Mouse (Mus musculus): ENCODE data around the gene Yeats4.
A peak's percentile ranks its signal among the peaks of the same experiment; 100 is the strongest.
"Not testable (repeated sequence)": the region's sequence is repeated elsewhere in the genome, so short reads cannot be mapped to it uniquely, and the experiment has no call there.

The Yeats4 gene

GRCm38 (mm10) chr10:117224102-117224990, at the start of gene Yeats4:
Gene Yeats4, minus strand, starts transcription at chr10:117224507.
- peak; percentile 96 for DNase-seq

GRCm38 (mm10) chr10:117272023-117272422, 47.7 kb upstream of the Yeats4 start:
- no peak for DNase-seq

GRCm38 (mm10) chr10:117259870-117260269, 35.6 kb upstream of the Yeats4 start:
- DNase-seq = no peak

- no peak for DNase-seq
Observed at GRCm38 (mm10) chr10:117238603-117239002, 14.3 kb upstream of the Yeats4 start, which contains the start of gene 9530003J23Rik. Gene 9530003J23Rik, minus strand, starts transcription at chr10:117238703.

GRCm38 (mm10) chr10:117235866-117236265, 11.6 kb upstream of the Yeats4 start:
- no peak for DNase-seq

GRCm38 (mm10) chr10:117234825-117235224, 10.5 kb upstream of the Yeats4 start:
- no peak for DNase-seq

GRCm38 (mm10) chr10:117229826-117230225, 5.5 kb upstream of the Yeats4 start:
- peak; percentile 82 for DNase-seq

GRCm38 (mm10) chr10:117226002-117226401, 1.7 kb upstream of the Yeats4 start:
- no peak for DNase-seq

- peak; percentile 27 for DNase-seq
Observed at GRCm38 (mm10) chr10:117225094-117225493, 787 bp upstream of the Yeats4 start.

- no peak for DNase-seq
Observed at GRCm38 (mm10) chr10:117223758-117224101, 577 bp downstream of the Yeats4 start.

GRCm38 (mm10) chr10:117222821-117223220, 1.5 kb downstream of the Yeats4 start:
- no peak for DNase-seq

- DNase-seq = no peak
Observed at GRCm38 (mm10) chr10:117218351-117218750, 6.0 kb downstream of the Yeats4 start.

GRCm38 (mm10) chr10:117217246-117217840, 7.0 kb downstream of the Yeats4 start:
- no peak for DNase-seq

GRCm38 (mm10) chr10:117216793-117217192, 7.5 kb downstream of the Yeats4 start:
- peak; percentile 42 for DNase-seq

- no peak for DNase-seq
Observed at GRCm38 (mm10) chr10:117216132-117216495, 8.2 kb downstream of the Yeats4 start.

GRCm38 (mm10) chr10:117215409-117216131, 8.7 kb downstream of the Yeats4 start:
- no peak for DNase-seq

GRCm38 (mm10) chr10:117211023-117211422, 13.3 kb downstream of the Yeats4 start:
- no peak for DNase-seq

GRCm38 (mm10) chr10:117209469-117209938, 14.8 kb downstream of the Yeats4 start:
- peak; percentile 69 for DNase-seq

- not testable (repeated sequence) for DNase-seq
Observed at GRCm38 (mm10) chr10:117208787-117209186, 15.5 kb downstream of the Yeats4 start.

- DNase-seq = no peak
Observed at GRCm38 (mm10) chr10:117208221-117208620, 16.1 kb downstream of the Yeats4 start.

GRCm38 (mm10) chr10:117206070-117206469, 18.2 kb downstream of the Yeats4 start:
- no peak for DNase-seq

GRCm38 (mm10) chr10:117203558-117203981, 20.7 kb downstream of the Yeats4 start:
- no peak for DNase-seq

GRCm38 (mm10) chr10:117202981-117203557, 21.2 kb downstream of the Yeats4 start:
- DNase-seq = no peak

Measured in kidney, postnatal 14 days (tissue).